10 mouse cellular contexts compared by ENCODE assay signal in genomic region chr5:124221736-124222040, GRCm38 (mm10). TPM values are rescaled to one million over a fixed set of nuclear protein-coding genes. Genes with fewer than 3 reads are reported as not detected.
DNase-seq lines count a peak whose midpoint lies in the region; ATAC-seq lines count a peak whose summit lies in the region.
"Had no signal": no experiment of that assay in that cellular context is flagged by ENCODE, and none has a peak within 500 bp of the region (broad histone marks: within the 10 kb centered on the region; RNA-seq: fewer than 3 reads in every experiment).

No protein-coding gene starts in this region.

- WGBS in heart, embryonic 15.5 days: 74% methylated on average over 7 of the region's 7 CpGs
- WGBS in liver, embryonic 16.5 days (ENCODE audit: insufficient replicate concordance): 60% methylated on average over 7 of the region's 7 CpGs
- WGBS in liver, embryonic 11.5 days: 82% methylated on average over 7 of the region's 7 CpGs
- 67% methylated on average over 7 of the region's 7 CpGs for WGBS in embryonic facial prominence, embryonic 15.5 days
- WGBS in limb, embryonic 15.5 days: 68% methylated on average over 7 of the region's 7 CpGs

- H3K4me3 ChIP-seq in heart, embryonic 15.5 days: no peak overlapping the region
- no peak overlapping the region for H3K4me3 ChIP-seq in liver, embryonic 16.5 days (ENCODE audit: low read depth, low read length)
- no peak overlapping the region for H3K4me3 ChIP-seq in liver, embryonic 11.5 days (ENCODE audit: low read depth, low read length)
- no peak overlapping the region for H3K4me3 ChIP-seq in embryonic facial prominence, embryonic 15.5 days (replicated peaks)
- H3K4me3 ChIP-seq in limb, embryonic 15.5 days: no peak overlapping the region
- H3K4me3 ChIP-seq: embryonic facial prominence, embryonic 12.5 days; forebrain, embryonic 12.5 days had no signal

- no peaks in the 10 kb centered on the region for H3K36me3 ChIP-seq in heart, embryonic 15.5 days
- H3K36me3 ChIP-seq in liver, embryonic 16.5 days (ENCODE audit: control insufficient read depth, insufficient read depth): no peaks in the 10 kb centered on the region
- H3K36me3 ChIP-seq in liver, embryonic 11.5 days (ENCODE audit: control insufficient read depth, insufficient read depth, low read length): no peaks in the 10 kb centered on the region
- H3K36me3 ChIP-seq in embryonic facial prominence, embryonic 15.5 days: no peaks in the 10 kb centered on the region
- H3K36me3 ChIP-seq in limb, embryonic 15.5 days: no peaks in the 10 kb centered on the region
- H3K36me3 ChIP-seq: embryonic facial prominence, embryonic 12.5 days; forebrain, embryonic 12.5 days had no signal

- peak overlapping the region; percentile 60 for H3K27ac ChIP-seq in heart, embryonic 15.5 days
- 0 out of 2 replicates have a peak overlapping the region, but pooled peaks have one; percentile 17 for H3K27ac ChIP-seq in liver, embryonic 16.5 days (ENCODE audit: low read length)
- H3K27ac ChIP-seq in liver, embryonic 11.5 days (ENCODE audit: low read depth, low read length): no peak overlapping the region; the same call in 1 of the 2 replicates
- H3K27ac ChIP-seq in embryonic facial prominence, embryonic 15.5 days (replicated peaks): peak overlapping the region; percentile 65; the same call in 1 of the 2 replicates
- H3K27ac ChIP-seq in limb, embryonic 15.5 days: peak overlapping the region; percentile 54; the same call in 1 of the 2 replicates
- H3K27ac ChIP-seq: embryonic facial prominence, embryonic 12.5 days; forebrain, embryonic 12.5 days had no signal

- DNase-seq in heart, postnatal 4 days: no peak
- DNase-seq in liver, embryonic 11.5 days (ENCODE audit: low spot score): no peak
- no peak for DNase-seq in frontal cortex, postnatal 36 days (ENCODE audit: low spot score in 2 of 2)

- H3K27me3 ChIP-seq in heart, embryonic 15.5 days: no peaks in the 10 kb centered on the region
- H3K27me3 ChIP-seq in liver, embryonic 16.5 days (ENCODE audit: control insufficient read depth, insufficient read depth, low read depth, low read length): no peaks in the 10 kb centered on the region
- no peaks in the 10 kb centered on the region for H3K27me3 ChIP-seq in liver, embryonic 11.5 days (replicated peaks; ENCODE audit: control insufficient read depth, insufficient read depth, low read length)
- no peaks in the 10 kb centered on the region for H3K27me3 ChIP-seq in embryonic facial prominence, embryonic 15.5 days
- no peaks in the 10 kb centered on the region for H3K27me3 ChIP-seq in limb, embryonic 15.5 days
- H3K27me3 ChIP-seq: CH12.LX; embryonic facial prominence, embryonic 12.5 days; forebrain, embryonic 12.5 days had no signal

- H3K4me1 ChIP-seq in heart, embryonic 15.5 days (replicated peaks): peaks cover 96% of the 10 kb centered on the region
- peaks cover 19% of the 10 kb centered on the region for H3K4me1 ChIP-seq in liver, embryonic 16.5 days (ENCODE audit: control insufficient read depth, low read depth, low read length)
- H3K4me1 ChIP-seq in liver, embryonic 11.5 days (replicated peaks; ENCODE audit: control insufficient read depth, insufficient read depth, low read length): peaks cover 15% of the 10 kb centered on the region
- H3K4me1 ChIP-seq in embryonic facial prominence, embryonic 15.5 days: peaks cover 40% of the 10 kb centered on the region
- H3K4me1 ChIP-seq in limb, embryonic 15.5 days: peaks cover 53% of the 10 kb centered on the region

- no peak for ATAC-seq in heart, embryonic 15.5 days (replicated peaks; ENCODE audit: insufficient number of reproducible peaks, insufficient read depth, low FRiP score, low read depth)
- no peak for ATAC-seq in liver, embryonic 16.5 days (ENCODE audit: low read depth)
- no peak for ATAC-seq in liver, embryonic 11.5 days (replicated peaks; ENCODE audit: low FRiP score)
- ATAC-seq in embryonic facial prominence, embryonic 15.5 days (ENCODE audit: insufficient number of reproducible peaks, low FRiP score, low TSS enrichment, low read depth): no peak
- ATAC-seq in limb, embryonic 15.5 days (ENCODE audit: insufficient number of reproducible peaks, low FRiP score, low TSS enrichment, low read depth): no peak

- H3K9me3 ChIP-seq in heart, embryonic 15.5 days (replicated peaks): no peaks in the 10 kb centered on the region
- no peaks in the 10 kb centered on the region for H3K9me3 ChIP-seq in liver, embryonic 16.5 days (replicated peaks; ENCODE audit: control insufficient read depth, low read length)
- no peaks in the 10 kb centered on the region for H3K9me3 ChIP-seq in liver, embryonic 11.5 days (ENCODE audit: control insufficient read depth, low read length)
- H3K9me3 ChIP-seq in embryonic facial prominence, embryonic 15.5 days (replicated peaks): no peaks in the 10 kb centered on the region
- H3K9me3 ChIP-seq in limb, embryonic 15.5 days: no peaks in the 10 kb centered on the region
- H3K9me3 ChIP-seq: embryonic facial prominence, embryonic 12.5 days; forebrain, embryonic 12.5 days had no signal

- H3K4me2 ChIP-seq in heart, embryonic 15.5 days: peak overlapping the region; percentile 1; the same call in 1 of the 2 replicates
- no peak overlapping the region for H3K4me2 ChIP-seq in liver, embryonic 16.5 days (ENCODE audit: low read depth, low read length)
- H3K4me2 ChIP-seq in liver, embryonic 11.5 days: no peak overlapping the region
- H3K4me2 ChIP-seq in embryonic facial prominence, embryonic 15.5 days (replicated peaks): no peak overlapping the region
- H3K4me2 ChIP-seq in limb, embryonic 15.5 days: no peak overlapping the region
- H3K4me2 ChIP-seq: embryonic facial prominence, embryonic 12.5 days; forebrain, embryonic 12.5 days had no signal

- no peak overlapping the region; the same call in 1 of the 2 replicates for H3K9ac ChIP-seq in heart, embryonic 15.5 days
- H3K9ac ChIP-seq in liver, embryonic 16.5 days (ENCODE audit: low read depth, low read length): no peak overlapping the region
- H3K9ac ChIP-seq in liver, embryonic 11.5 days (ENCODE audit: low read depth, low read length): no peak overlapping the region
- no peak overlapping the region for H3K9ac ChIP-seq in embryonic facial prominence, embryonic 15.5 days
- H3K9ac ChIP-seq in limb, embryonic 15.5 days: no peak overlapping the region
- H3K9ac ChIP-seq: embryonic facial prominence, embryonic 12.5 days; forebrain, embryonic 12.5 days had no signal

RNA-seq across cellular contexts. Expression of gene Pitpnm2, which starts 27.9 kb away (rescaled TPM):
- 4.9 and 7.9 TPM in 2 replicates for polyA plus RNA-seq in heart, embryonic 15.5 days (2015; fragmentation: Nextera tagmentation; extraction: Ambion mirVana)
- 10 to 100 TPM; 45.9 to 52.2 TPM for total RNA-seq in heart, postnatal 4 days (2021)
- 1.6 and 1.9 TPM in 2 replicates for polyA plus RNA-seq in liver, embryonic 16.5 days (2015; fragmentation: Nextera tagmentation; extraction: Ambion mirVana)
- polyA plus RNA-seq in liver, embryonic 11.5 days (2014; fragmentation: Nextera tagmentation; extraction: Ambion mirVana): 5.1 and 5.9 TPM in 2 replicates
- 5.0 and 5.9 TPM in 2 replicates for polyA plus RNA-seq in embryonic facial prominence, embryonic 15.5 days (2015; fragmentation: Nextera tagmentation; extraction: Ambion mirVana)
- 4.8 and 5.2 TPM in 2 replicates for polyA plus RNA-seq in limb, embryonic 15.5 days (2015; fragmentation: Nextera tagmentation; extraction: Ambion mirVana)
